Mouse (Mus musculus): ENCODE measurements around the gene Rab8b.
"Not testable (repeated sequence)": the region's sequence is repeated elsewhere in the genome, so short reads cannot be mapped to it uniquely, and the experiment has no call there.

Rab8b gene

DNA sequence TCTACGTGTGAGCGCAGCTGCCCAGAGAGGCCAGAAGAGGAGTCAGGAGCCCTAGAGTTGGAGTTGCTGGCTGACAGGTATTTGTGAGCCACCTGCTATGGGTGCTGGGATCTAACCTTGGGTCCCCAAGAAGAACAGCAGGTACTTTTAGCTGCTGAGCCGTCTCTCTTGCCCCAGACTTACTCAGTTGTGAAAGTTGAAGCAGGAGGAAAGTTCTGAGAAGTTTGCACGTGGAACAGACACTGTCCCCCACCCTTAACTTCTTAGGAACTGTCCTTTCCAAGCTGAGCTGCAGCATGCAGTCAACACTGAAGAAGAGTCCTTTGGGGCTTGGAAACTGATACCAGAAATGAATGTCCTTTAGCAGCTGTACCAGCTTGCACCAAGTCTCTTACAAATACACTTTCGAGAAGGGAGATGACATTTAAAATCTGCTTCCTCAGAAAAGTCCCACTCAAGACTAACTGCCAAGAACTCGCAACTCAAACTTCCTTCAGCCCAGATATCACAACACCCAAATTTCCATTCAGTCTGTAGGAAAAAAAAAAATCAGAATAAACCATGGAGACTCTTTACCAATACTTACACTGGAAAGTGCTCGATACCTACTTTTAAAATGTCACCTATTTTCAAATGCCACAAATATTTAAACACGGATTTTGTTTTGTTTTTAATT is 2.1 kb downstream of the Rab8b start:
- no peak for DNase-seq (ENCODE audit: low read depth, low spot score)

DNA sequence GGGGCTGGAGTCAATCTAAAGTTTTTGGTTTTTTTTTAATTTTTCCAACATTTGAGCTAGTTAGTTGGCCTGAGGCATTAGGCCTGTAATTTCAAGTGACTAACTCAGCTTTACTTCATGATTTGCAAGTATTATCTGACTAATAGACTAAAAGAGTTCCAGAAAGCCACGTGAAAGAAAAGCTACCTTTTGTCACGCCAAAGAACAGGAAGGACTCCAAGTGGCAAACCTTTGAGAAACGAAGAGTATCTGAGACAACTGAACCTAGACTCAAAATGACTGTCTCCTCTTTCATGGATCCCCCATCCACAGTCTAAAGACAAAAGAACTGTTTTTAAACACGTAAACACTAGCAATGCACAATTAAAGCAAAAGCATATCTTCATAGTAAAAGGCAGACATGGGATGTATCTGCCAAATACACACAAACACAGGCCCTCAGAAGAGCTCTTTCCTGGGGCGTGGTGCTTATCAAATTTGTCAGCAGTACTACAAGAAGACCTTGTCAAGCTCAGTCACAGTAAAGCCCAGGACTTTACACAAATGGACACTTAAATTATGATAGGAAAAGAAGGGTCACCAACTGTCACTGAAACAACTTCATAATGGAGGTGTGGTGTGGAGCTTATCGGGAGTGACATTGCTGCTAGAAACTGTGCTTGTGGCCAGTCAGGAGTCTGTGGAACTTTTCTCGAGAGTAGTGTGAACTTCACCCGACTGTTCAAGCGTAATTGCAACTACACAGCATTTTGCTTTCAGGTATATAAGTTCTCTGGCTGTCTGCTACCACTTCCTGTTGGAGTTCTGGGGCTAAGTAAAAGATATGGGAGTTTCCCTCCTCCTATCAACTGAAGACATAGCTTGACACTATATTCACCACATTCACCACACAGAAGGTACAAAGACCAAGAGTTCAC is 3.4 kb downstream of the Rab8b start:
- no peak for DNase-seq (ENCODE audit: low read depth, low spot score)

DNA sequence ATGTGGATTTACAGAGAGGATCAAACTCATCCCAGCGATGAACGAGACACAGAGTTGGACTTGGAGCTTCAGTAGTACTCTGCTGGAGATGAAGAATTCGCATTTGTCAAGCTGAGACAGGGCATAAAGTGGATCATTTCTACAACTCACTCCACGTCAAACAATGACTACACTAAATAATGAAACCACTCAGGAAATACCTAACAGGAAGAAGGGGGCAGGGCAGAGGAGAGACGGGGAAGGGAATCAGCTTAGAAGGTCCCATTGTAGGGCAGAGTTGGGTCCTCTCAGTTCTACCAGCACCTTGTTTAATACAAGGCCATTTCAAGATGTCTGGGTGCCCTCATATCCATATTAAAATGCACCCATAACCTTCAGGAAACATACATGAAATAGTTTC is 4.1 kb downstream of the Rab8b start:
- no peak for DNase-seq (ENCODE audit: low read depth, low spot score)

DNA sequence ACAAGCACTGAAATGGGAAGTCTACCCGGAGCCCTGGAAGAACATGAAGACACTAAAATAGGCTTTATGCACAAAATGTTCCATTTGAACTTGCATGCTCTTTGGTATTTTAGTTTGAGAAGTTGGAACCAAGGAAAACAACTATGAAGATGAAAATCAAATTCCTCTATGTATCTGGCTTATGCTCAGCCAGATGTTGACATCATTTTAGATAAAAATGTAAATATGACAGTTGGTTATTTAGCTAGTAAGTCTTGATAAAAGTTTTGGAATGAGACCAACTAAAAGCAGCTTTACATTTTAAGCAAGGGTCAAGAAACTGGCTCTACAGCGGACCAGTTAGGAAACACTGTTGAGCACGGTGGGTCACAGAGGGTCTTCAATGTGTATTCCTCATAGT is 4.9 kb downstream of the Rab8b start:
- no peak for DNase-seq (ENCODE audit: low read depth, low spot score)

DNA sequence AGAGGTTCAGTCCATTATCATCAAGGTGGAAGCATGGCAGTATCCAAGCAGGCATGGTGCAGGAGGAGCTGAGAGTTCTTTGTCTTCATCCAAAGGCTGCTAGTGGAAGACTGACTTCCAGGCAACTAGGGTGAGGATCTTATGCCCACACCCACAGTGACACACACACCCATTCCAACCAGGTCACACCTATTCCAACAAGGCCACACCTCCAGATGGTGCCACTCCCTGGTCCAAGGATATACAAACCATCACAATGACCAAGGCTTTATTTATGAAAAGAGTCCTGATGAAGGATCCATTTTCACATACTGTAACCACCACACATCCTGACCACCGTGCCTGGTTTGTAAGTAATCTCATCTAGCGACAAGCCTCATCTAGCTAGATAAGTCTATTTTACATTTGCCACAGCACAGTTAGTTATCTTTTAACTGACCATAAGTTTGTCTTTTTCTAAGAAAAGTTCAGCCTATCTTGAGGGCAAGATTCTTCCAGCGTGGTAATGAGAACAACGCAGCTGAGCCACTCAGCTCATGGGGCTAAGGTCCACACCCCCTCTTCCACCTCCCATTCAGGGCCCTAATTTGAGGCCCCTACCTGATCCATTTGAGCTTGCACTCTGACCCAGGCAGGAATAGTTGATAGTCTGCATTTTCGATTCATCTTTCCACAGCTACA is 6.1 kb downstream of the Rab8b start:
- DNase-seq (ENCODE audit: low read depth, low spot score), result not testable (repeated sequence)

DNA sequence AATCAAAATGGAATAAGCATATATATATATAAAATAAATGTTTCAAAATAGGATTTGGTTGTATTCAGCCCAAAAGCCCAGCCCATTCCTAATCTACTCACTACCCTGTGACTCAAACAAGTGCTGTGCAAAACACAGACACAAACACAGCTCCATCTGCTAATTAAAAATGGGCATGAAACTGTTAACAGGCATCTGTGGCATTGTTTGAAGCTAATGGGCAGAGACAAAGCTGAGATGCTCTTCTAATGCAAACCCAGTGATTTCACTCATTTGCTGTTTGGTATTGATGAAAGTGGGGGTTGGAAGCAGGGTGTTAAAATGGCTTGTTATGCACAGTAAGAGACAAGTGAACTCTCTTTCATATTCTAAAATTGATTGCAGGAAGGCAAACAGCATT is 7.2 kb downstream of the Rab8b start:
- no peak for DNase-seq (ENCODE audit: low read depth, low spot score)

DNA sequence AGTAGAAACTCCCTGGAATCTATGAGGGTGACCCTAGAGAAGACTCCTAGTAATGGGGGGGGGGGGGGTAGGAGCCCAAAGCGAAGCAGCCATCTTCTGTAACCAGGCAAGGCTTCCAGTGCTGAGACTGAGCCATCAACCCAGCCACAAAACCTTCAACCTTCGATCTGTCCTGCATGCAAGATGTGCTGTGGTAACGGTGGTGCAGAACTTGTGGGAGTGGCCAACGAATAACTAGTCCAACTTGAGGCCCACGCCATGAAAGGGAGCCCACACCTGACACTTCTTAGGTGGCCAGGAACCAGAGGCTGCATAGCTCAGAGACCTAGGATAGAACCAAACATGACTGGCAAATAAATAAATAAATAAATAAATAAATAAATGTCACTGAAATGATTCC is 8.8 kb downstream of the Rab8b start:
- DNase-seq (ENCODE audit: low read depth, low spot score), result no peak

DNA sequence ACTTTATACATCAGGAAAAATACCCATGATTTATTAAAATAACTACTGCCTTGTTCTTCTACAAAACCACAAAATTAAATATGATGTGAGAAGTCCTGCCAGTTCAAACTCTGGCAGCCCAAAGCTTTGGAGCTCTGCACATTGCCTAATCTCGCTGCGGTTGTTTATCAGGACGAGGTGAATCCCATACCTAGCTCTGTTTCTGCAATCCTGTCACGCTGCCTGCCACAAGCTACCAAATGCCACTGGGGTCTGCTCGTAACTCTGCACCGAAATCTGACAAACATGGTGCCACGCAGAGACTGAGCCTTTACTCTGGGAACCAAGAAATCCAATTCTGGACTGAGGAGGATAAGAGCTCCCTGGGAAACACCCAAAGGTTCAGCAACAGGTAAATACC is 9.6 kb downstream of the Rab8b start:
- no peak for DNase-seq (ENCODE audit: low read depth, low spot score)

DNA sequence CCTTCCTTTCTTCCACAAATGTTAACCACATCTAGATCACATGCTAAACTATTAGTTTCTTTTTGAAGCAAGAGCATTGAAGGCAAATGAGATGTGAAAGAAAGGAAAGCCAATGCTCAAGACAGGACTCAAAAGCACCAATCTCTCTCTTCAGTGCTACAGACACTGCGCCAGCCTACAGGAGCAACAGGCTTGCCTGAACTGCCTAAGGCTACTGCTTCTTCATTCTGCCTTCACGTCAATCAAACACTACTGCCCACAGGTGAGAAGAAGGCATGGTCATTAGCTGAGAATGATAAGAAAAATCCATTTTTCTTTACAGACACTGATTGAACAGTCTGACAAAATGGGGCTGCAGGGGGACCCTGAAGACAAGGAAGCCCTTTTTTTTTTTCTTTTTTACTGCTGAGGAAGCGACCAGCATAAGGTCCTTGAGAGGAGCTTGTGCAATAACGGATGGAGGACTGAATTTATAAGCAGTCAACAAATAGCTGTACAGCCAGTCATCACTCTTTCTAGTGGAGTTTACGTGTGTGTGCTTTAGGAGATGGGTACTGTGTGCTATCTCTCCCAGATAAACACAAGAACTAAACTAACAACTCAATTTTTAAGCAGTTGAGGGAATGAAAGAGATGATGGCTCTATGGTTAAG is 11.6 kb downstream of the Rab8b start:
- no peak for DNase-seq (ENCODE audit: low read depth, low spot score)

DNA sequence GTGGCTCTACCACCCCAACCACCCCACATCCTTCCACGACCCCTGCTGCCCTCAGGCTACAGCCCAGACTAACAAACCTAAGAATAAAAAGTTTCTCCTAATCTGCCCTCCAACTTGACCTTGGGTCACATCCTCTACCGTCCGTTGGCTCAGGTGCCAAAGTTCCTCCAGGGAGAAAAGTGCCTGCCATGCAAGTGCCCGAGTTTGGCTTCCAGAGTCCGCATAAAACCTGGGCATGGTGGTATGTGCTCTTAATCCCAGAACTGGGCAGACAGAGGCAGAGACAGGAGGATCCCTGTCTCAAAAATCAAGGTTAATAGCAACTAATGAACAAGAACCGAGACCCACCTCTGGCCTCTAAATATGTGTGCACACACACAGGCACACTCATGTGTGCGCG is 12.4 kb downstream of the Rab8b start:
- no peak for DNase-seq (ENCODE audit: low read depth, low spot score)

DNA sequence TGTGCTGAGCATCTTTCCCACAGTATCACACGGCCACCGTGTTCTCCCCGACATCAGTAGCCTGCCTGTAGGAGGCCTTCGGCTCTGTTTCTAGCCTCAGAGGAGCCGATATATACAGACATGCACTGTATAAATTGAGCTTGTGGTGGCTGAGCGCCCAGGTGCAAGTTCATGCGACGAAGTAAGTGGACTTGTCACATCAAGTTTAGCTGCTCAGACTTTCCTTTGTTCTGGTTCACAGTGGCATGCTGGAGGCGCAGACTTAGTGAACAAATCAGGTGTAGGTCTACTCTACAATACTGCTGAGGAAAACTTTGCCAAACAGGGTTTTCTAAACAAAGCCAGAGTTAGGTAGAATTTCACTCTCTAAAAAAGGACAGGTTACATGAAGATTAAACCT is 13.5 kb downstream of the Rab8b start:
- no peak for DNase-seq (ENCODE audit: low read depth, low spot score)

DNA sequence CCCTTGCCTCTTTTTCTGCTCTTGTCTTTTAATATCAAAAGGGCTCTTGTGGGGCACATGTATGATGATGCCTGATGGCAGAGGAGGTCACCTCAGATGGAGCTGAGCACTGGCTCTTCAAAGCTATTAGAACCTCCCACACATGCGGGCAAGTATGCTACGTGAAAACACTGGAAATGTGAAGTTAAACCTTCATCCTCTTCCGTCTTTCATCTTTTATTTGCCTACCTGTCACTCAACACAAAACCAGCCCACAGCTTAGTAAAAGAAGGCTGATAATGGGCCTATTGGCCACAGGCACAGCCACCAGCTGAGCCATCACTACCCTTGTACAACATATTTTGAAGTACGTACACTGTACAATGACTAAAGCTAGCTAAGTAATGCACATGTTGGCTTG is 20.0 kb downstream of the Rab8b start:
- no peak for DNase-seq (ENCODE audit: low read depth, low spot score)

DNA sequence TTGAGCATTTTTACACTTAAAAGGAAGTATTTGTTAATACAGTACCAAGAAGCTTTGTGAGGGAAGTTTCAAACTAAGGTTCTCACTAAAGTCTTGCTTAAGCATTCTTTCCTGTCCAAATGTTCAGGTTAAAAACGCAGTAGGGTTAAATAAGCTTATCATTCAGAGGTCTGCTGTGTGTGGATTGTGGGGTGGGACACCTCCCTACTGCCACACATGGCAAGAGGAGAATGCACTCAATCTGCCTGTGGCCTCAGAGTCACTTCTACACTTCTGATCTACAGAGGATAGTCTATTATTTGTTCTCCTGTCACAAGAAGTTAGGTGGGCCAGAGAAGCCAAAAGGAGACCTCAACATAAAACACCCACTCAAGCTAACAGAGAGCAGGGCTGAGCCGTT is 20.4 kb downstream of the Rab8b start:
- DNase-seq (ENCODE audit: low read depth, low spot score), result no peak

DNA sequence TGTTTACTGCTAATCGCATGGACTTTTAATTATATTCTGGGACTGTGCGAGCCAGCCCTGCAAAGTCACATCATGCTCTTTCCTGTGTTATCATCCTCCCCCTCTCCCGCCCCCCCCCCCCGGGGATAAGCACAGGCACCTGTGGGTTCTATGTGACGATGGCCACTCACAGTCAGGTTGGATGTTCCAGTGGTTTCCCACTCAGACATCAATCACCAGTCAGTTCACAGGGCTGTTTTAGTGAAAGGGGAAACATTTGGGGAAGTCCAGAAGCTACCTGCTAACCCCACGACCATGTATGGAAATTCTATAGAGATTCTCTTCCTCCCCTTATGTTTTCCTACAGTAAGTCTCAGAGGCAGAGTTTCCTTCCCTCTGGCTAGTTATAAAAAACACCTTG is 21.6 kb downstream of the Rab8b start:
- DNase-seq (ENCODE audit: low read depth, low spot score), result no peak

DNA sequence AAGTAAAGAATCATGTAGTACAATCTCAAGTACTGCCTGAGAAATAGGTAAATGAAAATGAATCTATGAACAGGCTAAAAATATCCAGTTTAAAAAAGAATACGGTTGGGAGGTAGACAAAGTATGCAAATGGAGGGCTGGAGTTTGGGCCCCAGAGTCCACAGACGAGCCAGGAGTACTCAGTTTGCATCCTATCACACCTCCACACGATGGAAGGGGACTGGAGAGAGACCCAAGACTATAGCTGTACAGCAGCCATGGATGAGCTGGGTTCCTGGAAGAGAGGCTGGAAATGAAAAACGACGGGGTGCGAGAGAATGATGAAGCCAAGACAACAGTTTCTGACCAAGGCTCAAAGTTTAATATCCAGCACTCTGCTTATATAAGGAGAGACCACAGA is 22.5 kb downstream of the Rab8b start:
- no peak for DNase-seq (ENCODE audit: low read depth, low spot score)

DNA sequence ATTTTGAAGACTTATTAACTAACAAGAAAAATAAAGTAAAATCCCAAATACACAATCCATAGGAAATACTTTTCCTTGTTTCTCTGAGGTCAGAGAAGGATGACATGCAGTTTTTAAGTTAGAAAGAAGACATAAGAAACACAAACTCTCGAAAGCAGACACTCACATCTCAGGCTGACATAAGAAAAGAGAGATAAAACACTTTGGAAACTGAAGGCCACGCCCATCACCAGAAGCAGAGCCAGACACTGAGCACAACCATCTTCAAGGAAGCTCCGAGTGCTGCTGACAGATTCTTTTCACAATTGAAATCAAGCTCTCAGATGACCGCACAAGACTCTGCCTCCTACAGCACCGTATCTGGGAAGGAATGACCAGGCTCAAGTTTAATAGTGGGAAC is 23.5 kb downstream of the Rab8b start:
- DNase-seq (ENCODE audit: low read depth, low spot score), result no peak

DNA sequence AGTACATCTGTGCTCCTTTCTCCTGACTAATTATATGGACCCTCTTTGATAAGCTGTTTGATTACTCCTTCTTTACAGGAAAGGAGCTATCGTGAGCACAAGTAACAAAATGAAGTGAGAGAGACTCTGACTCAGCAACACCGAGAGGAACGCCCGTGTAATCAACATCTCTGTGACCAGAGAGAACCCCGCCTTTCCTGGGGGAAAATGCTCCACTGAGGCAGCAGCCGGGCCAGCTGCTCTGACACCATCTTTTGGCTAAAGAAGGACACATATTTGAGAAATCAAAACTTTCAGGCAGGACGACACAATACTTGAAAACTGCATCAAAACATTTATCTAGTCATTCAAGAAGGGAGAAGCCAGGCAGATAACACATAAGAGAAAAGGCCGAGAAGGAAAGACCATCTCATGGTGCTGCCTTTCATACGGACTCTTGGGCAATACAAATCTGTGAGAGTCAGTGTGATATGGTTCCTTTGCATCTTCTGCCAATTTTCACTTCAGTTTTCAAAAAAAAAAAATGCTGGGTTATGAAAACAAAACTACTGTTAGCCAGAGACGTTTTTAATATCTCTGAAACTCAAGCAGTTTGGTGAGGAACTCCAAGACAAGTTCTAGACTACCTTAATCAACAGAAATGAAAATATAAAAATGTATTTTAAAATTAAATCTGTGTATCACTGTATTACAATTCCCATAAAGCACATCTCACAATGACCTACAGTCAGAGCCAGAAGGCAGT is 24.3 kb downstream of the Rab8b start:
- no peak for DNase-seq (ENCODE audit: low read depth, low spot score)

DNA sequence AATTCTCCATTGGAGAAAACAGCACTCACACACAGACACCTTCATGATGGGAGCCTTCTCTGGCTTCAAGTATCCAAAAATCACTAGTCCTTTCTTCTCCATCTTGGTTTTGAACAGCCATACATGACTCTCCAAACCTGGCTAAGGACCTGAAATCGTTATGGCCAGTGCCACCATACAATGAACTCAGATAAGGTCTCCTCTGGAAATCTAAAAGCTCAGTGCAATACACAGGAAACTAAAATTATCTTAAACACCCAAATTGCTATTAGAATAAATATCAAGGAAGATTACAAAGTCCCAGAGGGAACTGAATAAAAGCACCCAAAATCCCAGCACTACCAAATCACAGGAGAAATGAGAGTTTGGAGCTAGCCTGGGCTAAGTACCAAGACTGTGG is 25.1 kb downstream of the Rab8b start:
- DNase-seq (ENCODE audit: low read depth, low spot score), result no peak

DNA sequence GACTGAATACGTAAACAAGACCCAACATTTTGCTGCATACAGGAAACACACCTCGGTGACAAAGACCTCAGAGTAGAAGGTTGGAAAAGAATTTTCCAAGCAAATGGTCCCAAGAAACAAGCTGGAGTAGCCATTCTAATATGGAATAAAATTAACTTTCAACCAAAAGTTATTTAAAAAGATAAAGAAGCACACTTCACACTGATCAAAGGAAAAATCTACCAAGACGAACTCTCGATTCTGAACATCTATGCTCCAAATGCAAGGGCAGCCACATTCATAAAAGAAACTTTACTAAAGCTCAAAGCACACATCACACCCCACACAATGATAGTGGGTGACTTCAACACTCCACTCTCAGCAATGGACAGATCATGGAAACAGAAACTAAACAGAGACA is 27.0 kb downstream of the Rab8b start:
- not testable (repeated sequence) for DNase-seq (ENCODE audit: low read depth, low spot score)

DNA sequence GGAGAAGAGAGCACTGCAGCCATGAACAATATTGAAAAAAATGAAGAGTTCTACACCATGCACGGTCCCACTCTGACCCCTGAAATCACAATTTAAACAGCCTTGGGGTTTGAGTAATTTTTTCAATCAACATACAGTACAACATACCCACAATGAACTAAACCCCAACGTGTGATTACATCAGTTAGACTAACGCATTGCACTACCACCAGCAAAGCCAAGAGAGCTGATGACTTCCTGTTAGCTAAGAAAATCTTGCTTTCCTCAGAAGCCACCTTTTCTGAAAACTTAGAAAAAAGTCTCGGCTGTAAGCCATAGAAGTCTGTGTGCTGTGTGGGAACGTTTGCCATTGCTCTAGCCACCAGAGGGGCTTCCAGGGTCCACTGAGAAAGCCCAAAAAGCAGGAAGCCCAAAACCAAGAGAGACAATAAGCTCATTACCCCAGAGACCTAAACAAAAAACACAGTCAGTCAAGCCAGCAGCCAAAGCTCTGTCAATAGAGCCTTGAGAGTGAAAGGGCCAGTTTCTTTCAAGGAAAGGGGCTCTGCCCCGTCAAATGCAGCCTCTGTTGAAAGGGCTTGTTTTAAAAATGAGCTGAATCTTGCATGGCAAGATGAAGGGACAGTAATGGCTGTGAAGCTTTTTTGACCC is 31.4 kb downstream of the Rab8b start:
- no peak for DNase-seq (ENCODE audit: low read depth, low spot score)

All from forelimb bud, embryonic 11.5 days (tissue).